Mouse (Mus musculus) gastrocnemius, postnatal 4 days (tissue): Measurements from ENCODE around the gene Zfp988. TPM values are rescaled to one million over a fixed set of nuclear protein-coding genes. Genes with fewer than 3 reads are reported as not detected.
"Not testable (repeated sequence)": the region's sequence is repeated elsewhere in the genome, so short reads cannot be mapped to it uniquely, and the experiment has no call there.

ENCODE experiments used
- DNase-seq, 2 experiments: peaks; one replicate each; pipeline ENCODE4 v3.0.0; 2021 to 2022; ENCODE audit warnings: low spot score in 2 of 2, mixed read lengths in 2 of 2
- total RNA-seq, 2 experiments: library from RNA; stranded (reverse); gene quantifications; 2 replicates each; pipeline ENCODE4 v1.2.3; 2021

The Zfp988 gene
- total RNA-seq, 2 experiments from 2014 or later, result not detected

DNA sequence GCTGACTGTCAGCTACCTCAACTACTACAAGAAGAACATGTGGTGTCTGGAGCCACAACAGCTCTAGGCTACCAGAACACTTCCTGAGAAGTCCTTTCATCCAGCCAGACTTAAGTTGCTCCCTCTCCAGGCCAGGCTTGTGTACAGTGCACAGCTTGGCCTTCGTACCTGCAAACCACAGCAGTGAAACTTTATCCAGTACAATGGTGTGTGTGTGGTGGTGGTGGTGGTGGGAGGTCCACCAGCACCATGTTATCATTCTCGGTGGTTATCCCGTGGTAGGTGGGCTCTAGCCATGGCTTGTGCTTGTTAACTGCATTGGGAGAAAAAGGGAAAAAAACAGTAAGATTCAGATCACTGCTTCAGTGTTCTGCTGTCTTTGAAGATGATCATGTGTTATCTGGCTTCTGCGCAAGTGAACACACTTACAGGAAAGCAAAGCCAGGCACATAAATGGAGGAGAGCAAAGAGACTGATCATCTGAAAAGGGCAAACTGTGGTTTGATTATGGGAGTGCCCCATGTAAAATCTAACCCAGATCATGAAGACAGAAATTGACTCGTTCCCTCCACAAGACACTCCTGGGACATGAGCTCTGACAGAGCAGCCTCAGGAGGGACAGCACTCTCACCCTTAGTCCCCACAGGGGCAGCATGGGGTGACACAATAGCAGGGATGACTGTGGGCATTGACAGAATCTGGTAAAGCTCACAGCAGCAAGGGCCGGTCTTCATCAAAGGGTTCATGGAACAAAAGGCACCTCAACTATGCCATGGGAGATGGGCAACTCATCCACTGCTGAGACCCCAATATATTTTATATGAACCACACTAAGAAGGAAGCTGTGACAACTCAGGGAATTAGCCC lies 37.8 kb downstream of the Zfp988 start:
- DNase-seq, result peak; percentile 49 to 55

DNA sequence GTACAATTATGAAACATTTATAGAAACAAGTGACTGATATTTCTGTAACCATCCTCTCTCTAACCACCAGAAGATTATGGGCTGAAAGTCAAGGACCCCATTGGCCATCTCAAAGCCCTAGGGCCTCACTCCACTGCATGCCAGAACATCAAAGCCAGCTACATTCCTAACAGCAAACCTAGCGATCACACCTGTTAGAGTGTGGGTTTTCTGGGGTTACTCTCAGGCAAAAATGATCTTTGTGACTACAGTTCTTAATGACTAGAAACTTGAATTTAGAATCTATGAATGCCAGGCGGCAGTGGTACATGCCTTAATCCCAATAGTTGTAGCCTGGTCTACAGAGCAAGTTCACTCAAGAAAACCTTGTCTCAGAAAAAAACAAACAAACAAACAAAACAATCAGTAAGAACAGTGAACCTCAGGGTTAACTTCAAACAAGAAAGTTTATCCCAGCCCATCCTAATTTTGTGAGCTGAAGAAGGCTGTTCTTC lies 39.6 kb downstream of the Zfp988 start:
- DNase-seq, result peak; percentile 10 to 11

DNA sequence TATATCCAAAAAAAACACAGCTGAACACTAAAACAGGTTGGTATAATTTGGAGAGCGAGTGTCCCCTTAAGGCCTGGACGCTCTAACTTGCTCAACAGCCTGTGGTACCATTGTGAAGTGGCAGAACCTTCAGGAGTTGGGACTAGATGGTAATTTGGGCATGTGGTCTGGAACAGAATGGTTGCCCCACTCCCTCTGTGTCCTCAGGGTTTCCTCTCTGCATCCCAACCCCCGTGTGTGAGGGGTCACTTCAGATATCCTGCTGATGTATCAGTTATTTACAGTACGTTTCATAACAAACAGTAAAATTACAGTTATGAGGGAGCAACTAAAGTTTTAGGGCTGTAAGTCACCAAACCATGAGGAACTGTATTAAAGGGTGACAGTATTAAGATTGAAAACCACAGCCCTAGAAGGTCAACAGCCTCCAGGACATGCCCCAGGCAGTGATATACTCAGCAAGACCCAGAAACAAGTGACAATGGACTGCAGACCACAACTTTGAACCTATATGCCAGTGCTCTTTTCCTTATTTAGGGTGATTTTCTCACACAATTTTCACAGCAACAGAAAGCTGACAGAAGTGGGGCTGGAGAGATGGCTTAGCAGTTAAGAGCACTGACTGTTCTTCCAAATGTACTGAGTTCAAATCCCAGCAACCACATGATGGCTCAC lies 41.0 kb downstream of the Zfp988 start:
- DNase-seq, result peak; percentile 6 to 7

DNA sequence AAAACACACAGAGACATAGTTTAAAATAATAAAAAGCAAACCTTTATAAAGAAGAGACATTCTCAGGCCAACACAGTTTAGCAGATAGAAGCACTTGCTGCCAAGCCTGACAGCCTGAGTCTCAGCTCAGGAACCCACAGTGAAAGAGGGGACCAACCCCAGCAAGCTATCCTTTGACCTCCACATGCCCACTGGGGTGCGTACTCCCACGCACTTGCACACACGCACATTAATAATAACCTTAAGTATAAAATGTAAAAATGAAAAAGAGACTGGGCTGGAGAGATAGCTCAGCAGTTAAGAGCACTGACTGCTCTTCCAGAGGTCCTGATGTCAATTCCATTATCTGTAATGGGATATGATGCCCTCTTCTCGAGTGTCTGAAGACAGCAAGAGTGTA lies 41.8 kb downstream of the Zfp988 start:
- DNase-seq, result peak; percentile 6 to 11

DNA sequence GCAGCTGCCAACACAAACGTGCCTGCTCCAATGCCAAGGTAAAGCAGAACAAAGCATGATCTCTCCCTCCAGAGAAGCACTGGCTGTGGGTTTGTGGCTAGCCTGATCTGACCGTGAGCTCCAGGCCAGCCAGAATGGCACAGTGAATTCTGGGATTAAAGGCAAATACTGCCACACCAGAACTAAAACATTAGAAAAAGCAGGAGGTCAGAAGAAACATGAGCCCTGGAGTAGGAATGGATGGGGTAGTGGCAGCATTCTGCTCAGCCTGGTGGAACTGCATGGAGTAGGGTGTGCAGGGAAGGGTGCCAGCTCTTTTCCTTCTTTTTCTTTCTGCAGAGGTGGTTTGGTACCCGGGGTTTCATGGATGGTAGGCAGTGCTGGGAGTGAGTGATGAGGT lies 42.4 kb downstream of the Zfp988 start:
- peak; percentile 6 to 14 for DNase-seq

DNA sequence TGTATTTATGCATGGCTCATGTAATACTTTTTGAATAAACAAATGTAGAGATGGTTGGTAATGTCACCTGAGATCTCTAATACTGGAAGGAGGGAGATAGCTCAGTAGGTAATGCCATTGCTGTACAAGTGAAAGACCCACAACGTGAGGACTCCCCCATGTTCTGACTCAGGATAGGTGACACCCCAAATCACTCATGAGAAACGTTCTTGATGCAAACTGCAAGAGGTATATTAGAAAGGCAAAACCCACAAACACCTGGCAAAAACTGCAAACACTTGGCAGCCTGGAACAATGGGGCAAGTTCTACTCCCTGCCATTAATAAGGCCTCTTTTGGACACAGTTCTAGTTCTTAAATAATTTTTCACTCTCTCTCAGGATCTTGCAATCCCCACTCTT lies 42.9 kb downstream of the Zfp988 start:
- peak; percentile 7 to 11 for DNase-seq

DNA sequence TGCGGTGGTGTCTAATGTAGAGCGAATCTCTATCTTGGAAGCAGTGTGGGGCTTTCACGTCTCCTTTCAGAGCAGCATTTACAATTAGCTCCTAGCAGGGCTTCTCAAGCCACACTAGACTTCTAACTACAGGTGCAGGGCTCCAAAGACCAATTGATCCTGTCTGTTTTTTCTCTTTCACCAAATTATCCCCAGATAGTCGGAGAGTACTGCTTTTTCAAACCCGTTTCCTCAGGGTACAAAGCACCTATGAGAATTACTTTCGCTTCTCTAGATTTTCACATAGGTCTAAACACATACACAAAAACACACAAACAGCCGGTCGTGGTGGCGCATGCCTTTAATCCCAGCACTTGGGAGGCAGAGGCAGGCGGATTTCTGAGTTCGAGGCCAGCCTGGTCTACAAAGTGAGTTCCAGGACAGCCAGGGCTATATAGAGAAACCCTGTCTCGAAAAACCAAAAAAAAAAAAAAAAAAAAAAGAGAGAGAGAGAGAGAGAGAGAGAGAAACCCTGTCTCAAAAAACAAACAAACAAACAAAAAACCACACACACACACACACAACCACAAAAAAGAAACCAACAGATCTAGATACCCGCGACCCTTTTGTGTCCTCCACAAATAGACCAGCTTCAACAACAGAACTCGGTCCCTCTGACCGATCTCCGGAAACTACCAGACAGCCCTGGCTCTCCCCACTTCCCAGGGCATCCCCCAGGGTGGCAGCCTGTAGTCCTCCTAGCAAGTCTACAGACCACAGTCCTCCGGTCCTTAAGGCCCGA lies 43.6 kb downstream of the Zfp988 start:
- DNase-seq, result peak; percentile 32 to 33

DNA sequence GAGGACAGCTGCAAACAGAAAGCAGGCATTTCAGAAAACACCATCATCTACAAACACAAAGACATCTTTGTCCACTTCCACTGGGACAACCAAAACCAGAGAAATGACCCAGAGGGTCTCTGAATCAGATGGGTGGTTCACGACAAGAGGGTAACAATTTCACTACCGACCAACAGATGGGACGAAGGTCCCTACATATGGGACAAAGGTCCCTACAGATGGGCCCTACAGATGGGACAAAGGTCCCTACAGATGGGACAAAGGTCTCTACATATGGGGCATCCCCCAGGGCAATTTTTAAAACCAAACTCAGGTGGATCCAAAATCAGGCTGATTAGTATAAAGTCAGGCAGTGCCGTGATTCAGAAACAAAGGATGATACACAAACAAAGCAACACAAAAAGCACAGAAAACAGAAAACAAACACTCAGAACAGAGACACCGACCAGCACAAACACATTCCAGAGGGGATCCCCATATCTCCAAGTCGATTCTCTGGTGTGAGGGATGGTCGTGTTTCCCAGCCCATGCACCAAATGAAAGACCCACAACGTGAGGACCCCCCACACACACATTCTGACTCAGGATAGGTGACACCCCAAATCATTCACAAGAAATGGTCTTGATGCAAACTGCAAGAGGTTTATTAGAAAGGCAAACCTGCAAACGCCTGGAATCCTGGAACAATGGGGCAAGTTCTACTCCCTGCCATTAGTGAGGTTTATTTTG lies 44.4 kb downstream of the Zfp988 start:
- DNase-seq, result peak; percentile 19 to 21

DNA sequence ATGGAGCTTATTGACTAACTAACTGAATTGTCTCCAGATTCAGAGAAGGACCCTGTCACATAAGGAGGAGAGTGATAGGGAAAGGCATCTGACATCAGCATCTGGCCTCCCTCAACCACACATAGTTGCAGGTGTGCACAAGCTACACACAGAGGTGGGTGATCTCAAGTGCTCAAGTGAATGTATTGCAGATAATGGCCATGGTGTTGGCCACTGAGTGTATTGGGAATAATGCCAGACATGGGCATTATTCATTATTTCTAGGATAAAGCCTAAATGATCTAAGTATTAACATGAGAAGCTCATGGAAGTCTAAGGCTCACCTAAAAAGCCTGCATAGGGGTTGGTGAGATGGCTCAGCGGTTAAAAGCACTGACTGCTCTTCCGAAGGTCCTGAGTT lies 45.1 kb downstream of the Zfp988 start:
- peak; percentile 8 to 18 for DNase-seq

DNA sequence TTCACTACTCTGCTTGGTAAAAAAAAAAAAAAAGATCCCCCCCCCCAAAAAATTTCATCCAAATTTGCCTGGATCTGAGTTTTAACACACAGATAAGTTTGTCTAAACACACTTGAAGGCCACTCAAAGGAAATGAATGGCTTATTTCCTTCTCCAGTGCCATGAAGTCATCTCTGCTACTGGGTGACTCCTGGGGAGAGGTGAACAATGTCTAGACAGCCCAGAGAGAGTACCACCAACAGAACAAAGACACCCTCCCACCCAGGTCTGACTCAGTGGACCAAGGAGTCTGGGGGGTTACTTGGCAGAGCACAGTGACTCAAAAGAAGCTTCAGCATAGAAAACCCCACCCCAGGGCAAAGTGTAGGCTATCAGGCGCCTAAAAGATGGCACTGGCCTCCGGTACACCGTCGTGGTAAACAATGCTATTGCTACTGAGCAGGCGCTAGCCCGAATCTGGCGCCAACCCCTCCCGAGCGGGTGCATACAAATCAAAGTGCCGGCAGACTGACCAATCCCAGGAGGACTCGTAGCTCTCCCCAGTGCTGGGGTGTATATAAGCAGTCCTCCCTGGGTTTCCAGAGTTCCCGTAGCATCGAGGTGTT lies 46.0 kb downstream of the Zfp988 start:
- DNase-seq, result peak; percentile 5 to 15

DNA sequence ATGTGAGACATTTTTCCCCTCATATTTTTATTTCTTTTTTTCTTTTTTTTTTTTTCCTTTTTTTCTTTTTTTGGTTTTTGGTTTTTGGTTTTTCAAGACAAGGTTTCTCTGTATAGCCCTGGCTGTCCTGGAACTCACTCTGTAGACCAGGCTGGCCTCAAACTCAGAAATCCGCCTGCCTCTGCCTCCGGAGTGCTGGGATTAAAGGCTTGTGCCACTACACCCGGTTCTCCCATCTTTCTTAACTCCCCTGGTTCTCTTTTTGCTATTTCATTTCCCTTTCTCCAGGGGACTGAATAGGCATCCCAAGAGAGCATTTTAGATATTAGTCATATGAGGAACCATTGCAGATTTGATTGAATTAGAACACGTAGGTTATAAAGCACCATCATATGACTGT lies 48.2 kb downstream of the Zfp988 start:
- DNase-seq, result peak; percentile 3 to 4

DNA sequence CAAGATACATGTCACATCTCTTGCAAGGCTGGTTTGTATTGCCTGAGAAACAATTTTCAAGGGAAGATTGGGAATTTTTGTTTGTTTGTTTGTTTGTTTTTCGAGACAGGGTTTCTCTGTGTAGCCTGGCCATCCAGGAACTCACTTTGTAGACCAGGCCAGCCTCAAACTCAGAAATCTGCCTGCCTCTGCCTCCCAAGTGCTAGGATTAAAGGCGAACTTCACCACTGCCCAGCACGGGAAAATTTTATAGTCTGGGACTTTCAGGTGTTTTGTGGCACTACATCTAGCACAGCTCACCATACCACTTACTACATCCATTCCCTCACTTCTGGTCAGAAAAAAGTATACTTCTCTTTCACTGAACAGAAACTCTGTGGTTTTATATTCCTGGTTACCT lies 50.6 kb downstream of the Zfp988 start:
- DNase-seq, result not testable (repeated sequence)

DNA sequence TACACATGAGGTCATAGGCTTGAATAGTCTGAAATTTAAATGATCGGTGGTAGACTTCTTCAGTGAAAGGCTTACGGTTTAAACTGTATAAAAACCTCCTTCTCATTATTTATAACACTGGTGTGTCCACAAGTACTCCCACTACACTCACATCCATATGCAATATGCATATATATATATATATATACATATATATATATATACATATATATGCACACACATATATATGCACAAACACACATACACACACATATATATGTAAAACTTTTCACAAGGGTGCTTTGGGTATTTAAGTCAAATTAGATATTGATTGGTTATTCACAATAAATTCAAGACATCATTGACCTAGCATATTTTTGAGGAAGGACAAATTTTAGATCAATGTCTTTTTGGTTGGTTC lies 51.7 kb downstream of the Zfp988 start:
- DNase-seq, result not testable (repeated sequence)

DNA sequence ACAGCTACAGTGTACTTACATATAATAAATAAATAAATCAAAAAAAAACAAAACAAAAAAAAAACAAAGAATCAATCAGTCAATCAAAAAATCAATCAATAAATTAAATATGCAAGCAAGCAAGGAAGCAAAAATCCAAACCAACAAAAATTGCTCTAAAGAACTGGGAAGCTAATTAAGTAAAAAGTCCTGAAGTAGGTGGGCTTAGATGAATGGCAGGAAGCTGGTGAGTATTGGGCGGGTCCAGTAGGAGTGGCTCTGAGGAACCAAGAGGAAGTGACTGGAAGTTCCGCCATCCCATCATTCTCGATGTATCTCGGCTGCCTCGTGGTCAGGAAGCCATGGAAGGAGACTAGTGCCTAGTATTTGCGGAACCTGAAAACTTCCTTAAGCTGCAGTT lies 55.5 kb downstream of the Zfp988 start, which contains the start of gene Zfp978:
Zfp978 (plus strand) TSS at position 301 of the 400 bp plus-strand sequence.
- not testable (repeated sequence) for DNase-seq

DNA sequence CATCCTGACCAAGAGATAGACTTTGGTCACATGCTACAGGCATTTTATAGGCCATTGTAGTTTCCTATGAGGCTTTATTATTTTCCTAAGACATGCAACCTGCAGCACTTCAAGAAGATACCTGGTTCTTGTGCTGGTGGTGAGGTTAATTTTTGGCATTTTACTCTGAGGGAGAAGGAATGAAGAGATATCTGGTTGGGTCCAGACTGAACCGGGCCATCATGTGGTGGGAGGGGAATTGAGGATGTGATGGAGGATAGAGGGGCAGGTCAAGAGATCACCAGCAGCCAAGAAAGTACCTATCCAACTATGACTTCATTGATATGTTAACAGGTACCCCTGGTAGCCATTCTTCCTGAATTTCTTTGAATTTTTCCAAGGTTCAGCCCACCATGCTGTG lies 56.4 kb downstream of the Zfp988 start:
- DNase-seq, result not testable (repeated sequence)

DNA sequence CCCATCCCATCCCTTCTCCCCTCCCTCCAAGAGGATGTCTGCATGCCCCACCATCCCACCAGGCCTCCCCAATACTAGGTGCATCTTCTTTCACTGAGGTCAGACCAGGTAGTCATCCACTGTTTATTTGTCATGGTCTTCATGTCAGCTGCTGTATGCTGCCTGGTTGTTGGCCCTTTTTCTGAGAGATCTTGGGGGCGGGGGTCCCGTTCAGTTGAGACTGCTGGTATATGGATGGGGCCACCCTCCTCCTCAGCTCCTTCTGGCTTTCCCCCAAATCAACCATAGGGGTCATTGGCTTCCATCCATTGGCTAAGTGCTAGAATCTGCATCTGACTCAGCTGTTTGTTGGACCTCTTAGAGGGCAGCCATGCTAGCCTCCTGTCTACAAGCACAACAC lies 64.1 kb downstream of the Zfp988 start:
- not testable (repeated sequence) for DNase-seq

DNA sequence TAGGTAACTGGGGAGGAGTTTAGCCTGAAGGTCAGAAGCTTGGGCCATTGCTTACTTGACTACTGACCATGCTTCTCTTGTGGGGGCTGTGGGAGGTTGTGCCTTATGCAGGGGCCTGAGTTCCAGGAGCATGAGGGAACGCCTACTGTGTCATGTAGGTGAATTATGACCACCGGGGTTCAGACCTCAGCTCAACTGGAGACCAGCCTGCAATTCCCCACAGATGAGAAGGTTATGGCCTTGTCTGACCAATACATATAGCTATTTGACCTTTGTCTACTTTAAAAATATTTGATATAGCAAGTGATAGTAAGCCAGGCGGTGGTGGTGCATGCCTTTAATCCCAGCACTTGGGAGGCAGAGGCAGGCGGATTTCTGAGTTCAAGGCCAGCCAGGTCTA lies 77.7 kb downstream of the Zfp988 start:
- not testable (repeated sequence) for DNase-seq
